Mouse (Mus musculus) cerebellum, adult 18-20 months (tissue): Measurements from ENCODE around the gene Arl8a.
"Not testable (repeated sequence)": the region's sequence is repeated elsewhere in the genome, so short reads cannot be mapped to it uniquely, and the experiment has no call there.

Experiments
- DNase-seq, 2 experiments: peaks; one replicate each; pipeline ENCODE4 v3.0.0; 2021

Gene Arl8a

DNA sequence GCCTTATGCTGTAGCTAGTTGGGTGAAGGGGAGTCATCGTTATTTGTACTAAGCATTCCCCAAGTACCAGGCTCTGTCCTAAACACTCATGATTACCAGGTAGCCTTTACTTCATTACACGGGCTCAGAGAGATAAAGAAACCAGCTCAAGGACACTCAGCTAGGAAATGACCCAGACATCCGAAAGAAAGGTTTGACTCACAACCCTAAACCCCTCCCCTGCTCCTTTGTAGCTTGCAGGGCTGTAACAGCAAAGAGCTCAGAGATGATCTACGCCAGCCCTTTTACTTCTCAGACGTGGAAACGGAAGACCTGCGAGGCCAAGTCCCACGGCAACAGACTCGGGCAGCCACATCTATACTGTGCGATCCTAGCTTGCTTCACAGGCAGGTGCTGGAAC lies 23.7 kb downstream of the Arl8a start:
- no peak for DNase-seq

DNA sequence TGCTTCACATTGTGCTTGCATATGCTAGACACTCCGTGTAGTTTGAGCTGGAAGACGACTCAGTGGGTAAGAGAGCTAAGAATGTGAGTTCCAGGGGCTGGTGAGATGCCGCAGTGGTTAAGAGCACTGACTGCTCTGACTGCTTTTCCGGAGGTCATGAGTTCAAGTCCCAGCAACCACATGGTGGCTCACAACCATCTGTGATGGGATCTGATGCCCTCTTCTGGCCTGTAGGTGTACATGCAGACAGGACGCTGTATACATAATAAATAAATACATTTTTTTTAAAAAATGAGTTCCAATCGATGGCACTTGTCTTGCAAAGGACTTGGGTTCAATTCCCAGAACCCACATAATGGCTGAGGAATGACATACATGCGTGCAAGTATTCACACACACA lies 24.6 kb downstream of the Arl8a start:
- no peak for DNase-seq

DNA sequence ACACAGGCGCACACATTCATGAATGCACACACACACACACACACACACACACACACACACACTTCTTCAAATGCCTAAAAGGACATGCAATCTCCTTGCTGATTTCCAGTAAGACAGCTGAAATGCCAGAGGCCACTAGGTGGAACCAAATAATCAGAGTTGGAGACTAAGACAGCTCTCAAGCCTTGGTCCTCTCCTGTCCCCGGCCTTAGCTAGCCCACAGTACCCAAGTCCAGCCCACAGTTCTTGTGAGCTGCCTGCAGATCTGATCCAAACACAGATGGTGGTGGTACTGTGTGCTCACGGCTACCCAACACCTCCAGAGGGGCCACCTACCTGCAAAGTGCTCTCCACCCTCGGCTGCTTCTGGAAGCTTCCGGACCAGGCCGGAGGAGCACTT lies 25.4 kb downstream of the Arl8a start:
- peak; percentile 66 to 72 for DNase-seq

DNA sequence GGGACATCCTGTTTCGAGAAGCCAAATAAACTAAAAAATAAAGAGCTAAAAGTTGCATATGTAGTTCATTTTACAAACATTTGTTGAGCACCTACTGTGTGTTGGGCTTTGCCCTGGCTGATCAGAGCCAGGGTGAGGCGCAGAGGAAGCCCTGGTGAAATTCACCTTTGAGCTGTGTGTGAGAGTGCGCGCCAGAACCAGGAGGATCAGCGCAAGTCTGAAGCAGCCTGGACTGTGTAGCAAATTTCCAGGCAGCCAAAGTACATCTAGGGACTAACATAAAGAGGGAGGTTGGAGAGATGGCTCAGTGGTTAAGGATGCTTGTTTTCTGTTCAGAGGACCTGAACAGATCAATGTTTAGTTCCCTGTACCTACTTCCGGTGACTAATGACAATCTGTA lies 26.7 kb downstream of the Arl8a start:
- DNase-seq, result no peak

DNA sequence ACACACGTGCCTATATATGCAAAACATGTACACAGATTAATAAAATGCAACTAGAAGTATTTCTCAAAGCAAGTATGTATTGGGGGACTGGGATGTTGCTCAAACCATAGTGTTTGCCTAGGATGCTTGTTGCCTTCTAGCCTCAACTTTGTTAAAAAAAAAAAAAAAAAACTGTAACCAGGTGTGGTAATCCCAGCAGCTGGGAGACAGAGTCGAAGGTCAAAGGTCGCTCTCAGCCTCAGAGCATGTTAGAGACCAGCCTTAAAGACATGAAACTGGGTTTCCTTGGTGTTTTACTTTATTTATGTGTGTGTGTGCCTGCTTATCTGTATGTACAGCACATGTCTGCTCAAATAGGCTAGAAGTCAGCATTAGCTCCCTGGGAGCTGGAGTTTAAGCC lies 28.6 kb downstream of the Arl8a start:
- DNase-seq, result no peak

DNA sequence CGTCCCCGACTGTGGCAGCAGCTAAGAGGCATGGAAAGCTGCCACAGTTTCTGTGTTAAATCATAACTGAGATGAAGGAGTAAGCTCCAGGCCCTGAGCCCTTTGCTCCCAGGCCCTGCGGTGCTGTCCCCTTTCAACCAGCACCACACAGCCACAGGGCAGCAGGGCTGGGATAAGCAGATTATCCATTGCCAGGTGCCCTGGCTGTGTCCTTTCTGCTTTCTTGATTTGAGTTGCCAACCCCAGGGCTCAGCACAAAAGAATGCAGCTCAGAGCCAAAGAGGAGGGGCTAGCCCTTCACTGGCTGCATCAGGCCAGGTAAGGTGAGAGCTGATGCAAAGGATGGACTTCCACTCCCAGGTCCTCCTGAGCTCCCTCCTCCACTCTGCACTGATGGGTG lies 31.1 kb downstream of the Arl8a start:
- DNase-seq, result no peak

DNA sequence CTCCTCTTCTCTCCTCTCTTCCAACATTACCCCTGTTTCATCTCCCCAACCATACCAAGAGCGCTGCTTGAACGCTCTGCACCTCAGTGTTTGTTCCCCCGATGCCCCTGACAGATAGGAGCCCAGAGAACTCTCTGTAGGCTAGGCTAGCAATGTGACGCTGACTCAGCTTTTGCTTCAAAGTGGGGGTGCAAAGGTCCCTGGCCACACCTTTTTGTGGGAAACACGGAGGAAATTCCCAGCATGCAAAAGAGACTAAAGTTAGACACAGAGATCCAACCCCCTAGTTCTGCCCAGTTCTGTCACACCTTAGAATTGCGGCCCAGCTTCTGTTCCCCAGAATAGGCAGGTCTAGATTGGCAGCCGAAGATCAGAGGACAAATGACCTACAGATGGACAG lies 32.2 kb downstream of the Arl8a start:
- DNase-seq, result no peak

DNA sequence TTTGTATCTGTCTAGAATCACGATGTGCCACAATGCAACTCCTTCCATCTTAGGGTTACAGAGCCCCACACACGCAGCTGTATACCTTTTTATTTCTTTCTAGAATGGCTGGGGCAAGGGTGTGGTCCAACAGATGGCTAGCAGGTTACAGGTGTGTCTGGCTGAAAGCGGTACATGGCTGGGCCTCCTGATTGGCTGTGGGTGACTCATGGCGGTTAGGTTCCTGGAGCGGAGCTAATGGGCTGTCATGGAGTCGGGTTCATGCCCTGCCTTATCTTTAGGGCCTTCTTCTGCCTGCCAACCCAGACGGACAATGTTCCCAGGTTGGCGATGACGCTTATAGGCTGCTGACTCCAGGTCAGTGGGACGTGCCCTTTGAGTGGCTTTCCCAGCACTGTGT lies 34.2 kb downstream of the Arl8a start:
- no peak for DNase-seq

DNA sequence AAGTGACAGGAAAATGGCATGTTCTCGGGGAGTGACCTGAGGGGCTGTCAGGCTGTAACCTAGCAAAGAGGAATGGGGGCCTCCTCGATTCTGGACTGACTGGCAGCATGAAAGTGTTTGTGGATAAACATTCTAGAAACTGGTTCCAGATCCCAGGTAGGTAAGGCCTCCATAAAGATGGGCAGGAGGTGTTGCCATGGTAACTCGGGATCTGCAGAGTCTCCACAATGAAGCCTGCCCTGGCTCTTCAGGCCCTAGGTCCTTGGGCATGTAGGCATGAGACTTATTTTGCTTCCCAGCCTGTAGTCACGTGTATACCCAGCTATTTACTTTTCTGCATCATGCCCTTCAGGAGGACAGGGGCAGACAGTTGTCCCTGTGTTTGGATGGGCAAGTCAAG lies 34.7 kb downstream of the Arl8a start:
- no peak for DNase-seq

DNA sequence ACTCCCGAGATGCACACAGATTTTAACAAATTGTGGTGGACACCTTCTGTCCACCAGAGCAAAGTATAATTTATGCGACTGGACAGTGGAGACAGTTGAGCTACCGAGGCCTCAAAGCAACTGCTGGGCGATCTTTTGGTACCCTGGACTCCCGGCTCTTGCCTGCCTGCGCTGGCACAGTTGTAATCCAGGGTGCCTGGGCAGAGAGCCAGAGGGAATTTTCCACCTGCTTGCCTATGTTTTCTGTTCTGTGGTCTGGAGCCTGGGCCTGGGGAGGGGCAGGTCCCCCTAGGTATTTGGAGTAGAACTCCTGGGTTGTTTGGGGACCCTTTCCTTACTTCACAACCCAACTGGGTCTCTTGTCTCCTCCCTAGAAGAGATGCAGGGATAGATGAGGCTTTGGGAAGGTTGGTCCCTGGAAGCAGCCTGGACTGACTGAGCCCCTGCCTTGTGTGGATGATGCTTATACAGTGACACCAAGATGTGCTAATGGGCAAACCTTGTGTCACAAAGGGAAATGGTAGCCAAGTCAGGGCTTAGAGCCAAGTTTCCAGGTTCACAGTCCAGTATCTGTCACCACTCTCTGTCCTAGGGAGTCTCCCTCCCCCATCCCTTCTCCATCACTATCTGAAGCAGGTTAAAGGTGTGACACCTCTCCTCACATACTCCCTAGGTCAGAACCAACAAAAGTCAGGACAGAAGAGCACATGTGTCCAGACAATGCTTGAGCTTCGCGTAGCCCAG lies 35.4 kb downstream of the Arl8a start:
- peak; percentile 43 to 47 for DNase-seq

DNA sequence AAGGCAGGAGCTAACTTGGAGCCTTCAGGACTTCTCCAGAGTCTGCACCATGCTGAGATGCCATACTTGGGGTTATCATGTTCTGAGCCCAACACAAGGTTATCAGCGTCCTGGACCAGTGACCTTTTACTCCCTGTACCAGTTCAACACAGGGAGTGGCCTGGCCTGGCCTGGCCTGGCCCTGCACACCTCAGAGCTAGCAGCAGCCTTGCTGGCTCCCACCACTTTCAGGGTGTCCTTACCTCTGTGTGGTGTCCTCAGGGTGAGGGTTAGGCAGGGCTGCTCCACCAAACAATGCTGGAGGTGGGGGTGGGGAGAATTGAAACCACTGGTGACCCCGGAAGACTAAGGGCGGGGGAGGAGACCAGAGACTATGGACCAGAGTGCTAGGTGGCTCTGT lies 36.4 kb downstream of the Arl8a start:
- DNase-seq, result no peak

DNA sequence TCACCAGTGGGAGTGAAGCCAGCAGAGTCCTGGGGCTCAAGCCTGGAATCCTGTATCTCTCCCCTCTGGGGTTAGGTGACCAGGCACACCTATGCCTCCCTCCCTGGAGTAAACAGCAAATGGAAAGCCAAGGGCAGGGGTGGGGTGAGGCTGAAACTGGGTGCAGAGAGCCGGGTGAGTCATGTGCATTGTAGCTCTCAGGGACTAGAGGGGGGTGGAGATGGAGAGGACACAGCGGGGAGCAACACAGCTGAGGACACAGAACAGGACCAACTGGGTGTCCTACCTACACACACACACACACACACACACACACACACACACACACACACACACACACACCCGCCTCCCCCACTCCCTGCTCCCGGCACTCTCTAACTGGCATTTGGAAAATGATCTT lies 36.8 kb downstream of the Arl8a start:
- no peak for DNase-seq

DNA sequence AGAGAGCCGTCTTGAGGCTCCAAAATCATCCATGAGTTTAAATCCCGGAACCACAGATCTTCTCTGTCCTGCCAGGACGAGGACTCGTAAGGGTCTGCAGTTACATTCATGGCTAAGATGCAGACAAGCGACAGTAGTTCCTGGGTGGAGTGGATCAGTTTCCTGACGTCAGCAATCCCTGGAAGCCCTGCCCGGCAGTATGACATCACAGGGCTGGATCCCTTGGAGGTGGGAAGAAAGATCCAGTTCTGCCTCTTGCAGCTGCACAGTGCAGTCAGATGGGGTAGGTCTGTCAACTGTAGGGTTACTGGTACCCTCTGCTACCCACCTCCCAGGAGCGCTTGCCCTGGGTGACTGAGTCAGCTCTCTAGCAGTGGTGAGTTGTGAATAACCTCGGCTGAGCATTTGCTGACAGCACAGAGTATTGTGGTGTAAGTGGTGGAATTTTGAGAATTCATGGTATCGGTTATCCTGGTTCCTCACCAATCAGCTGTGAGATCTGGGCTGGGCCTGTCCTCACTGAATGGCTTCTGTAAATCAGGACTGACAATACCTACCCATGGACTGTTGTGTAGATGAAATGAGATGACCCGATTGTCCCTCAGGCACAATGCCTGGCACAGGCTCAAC lies 37.4 kb downstream of the Arl8a start:
- DNase-seq, result no peak

DNA sequence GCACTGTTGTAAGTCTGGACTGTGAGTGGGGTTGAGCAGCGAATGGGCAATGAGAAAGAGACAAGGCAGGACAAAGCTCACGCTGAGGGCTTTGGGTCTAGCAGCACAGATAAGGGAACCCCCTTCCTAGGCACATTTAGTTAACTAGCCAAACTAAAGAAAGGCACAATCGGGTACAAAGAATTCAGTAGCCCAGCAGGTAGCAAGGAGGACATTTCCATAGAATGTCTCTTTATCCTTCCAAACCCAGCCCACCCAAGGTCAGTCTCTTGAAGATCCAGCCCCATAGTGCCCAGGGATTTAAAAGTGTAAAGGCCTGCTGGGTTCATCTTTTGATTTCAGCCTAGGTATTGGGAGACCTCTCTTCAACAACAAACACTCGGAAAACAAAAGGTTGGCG lies 39.3 kb downstream of the Arl8a start:
- DNase-seq, result no peak

DNA sequence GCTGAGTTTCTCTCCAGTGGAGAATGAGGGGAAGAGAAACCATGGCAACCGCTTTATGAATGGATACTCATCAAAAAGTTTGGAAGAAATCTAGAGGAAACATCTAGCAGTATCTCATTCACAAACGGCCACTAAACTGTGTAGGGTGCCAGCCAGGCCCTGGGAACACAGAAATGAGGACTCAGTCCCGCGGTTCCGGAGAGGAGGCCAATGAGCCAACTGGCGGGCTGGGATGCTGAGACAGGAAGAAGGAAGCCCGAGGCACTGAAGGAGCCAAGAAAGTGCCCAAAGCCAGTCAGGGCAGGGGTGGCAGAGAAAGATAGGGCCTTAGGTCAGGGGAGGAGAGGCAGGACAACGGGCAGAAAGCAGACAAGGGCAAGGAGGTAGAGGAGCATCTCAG lies 39.8 kb downstream of the Arl8a start:
- DNase-seq, result peak in 1 of 2 experiments; percentile 27

DNA sequence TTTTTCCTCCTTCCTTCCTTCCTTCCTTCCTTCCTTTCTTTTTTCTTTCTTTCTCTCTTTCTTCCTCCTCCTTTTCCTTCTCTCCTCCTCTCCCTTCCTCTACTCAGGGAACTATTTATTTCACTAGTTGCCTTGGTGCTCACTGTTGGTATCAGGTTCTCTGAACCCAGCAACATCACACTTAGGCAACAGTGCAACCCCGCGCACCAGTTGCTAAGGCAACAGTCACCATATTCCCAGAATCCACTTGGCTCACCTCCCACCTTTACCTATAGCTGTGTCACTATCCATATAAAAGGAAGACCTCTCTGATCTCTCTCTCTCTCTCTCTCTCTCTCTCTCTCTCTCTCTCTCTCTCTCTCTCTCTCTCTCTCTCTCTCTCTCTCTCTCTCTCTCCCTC lies 40.4 kb downstream of the Arl8a start:
- DNase-seq, result not testable (repeated sequence)

DNA sequence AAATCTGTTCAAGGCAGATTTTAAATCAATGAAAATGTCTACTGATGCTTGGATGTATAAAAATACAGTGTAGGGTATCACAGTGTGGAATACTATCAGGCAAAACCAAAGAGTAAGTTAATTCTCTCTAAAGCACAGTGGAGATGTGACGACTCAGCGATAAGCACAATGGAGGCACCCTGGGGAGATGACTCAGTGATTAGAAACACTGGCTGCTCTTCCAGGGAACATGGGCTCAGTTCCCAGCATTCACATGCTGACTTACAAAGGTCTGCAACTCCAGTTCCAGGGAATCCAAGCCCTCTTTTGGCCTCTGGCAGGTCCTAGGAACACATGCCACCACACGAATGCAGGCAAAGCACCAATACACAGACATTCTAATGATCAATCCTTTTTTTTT lies 41.6 kb downstream of the Arl8a start:
- DNase-seq, result peak in 1 of 2 experiments; percentile 15

DNA sequence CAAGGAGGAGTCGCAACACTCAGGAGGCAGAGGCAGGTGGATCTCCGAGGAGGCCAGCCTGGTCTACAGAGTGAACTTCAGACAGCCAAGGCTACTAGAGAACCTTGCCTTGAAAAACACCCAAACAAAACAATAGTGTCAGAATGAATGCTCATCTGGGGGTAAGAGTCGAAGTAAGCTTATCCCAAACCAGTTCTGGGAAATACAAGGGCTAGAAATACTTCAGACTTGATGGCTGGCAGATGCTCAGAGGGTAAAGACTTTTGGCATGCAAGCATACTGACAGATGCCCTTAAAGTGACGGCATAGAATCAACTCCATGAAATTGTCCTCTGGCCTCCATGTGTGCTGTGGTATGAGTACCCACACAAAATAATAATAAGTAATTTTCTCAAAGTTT lies 42.6 kb downstream of the Arl8a start:
- DNase-seq, result no peak

DNA sequence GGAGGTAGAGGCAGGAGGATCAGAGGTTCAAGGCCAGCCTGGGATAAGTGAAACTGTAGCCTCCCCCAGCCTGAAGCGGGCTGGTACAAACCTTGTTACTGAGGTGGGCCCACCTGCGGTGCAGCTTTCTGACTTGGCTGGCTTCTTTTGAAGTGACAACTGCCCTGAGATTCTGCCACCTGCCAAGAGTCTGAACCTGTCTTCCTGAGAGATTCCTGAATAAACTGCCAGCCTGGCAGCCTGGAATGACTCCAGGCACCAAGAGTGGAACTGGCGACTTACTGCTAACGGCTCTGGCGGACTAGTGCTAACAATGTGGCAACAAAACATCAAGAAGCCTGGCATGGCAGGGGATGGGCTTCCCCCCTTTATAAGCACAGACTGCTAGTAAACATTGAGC lies 47.7 kb downstream of the Arl8a start:
- peak; percentile 47 to 54 for DNase-seq

DNA sequence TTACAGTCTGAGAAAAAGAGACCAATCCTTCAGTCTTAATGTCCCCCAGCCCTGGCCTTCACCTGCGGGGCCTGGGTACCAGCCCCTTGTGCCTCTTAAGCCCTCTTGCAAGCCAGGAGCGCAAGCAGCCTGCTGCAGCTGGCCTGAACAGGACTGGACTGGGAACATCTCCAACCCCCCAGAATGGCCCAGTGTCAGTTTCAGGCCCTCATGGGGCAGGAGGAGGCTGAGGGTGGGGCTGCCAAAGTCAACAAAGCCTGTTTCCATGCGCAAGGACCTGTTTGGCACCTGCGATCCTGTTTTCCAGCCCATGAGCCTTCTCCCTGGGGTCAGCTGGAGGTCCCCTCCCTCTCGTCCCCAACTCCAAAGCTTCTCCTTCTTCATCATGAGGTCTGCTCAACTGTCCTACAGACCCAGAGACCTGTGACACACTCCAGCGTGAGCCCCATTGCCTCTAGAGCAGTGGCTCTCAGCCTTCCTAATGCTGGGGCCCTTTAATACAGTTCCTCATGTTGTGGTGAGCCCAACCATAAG lies 49.4 kb downstream of the Arl8a start:
- no peak for DNase-seq

DNA sequence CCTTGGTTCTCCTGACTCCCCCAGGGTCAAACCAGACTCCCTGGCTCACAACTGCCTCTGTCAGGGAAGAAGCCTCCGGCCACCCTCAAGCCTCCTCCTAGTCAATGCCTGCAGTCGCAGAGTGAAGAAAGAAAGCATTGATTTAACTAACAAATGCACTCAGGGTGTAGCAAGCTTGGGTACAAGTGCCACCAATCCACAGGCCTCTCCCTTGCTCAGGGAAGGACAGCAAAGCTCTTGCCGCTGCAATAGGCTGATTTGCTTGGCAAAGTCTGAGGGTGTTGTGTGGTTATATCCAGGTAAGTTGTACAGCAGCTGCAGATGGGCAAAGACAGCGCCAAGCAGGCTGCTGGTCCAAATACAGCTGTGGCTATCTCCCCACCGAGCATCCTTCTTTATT lies 51.8 kb downstream of the Arl8a start:
- DNase-seq, result no peak

DNA sequence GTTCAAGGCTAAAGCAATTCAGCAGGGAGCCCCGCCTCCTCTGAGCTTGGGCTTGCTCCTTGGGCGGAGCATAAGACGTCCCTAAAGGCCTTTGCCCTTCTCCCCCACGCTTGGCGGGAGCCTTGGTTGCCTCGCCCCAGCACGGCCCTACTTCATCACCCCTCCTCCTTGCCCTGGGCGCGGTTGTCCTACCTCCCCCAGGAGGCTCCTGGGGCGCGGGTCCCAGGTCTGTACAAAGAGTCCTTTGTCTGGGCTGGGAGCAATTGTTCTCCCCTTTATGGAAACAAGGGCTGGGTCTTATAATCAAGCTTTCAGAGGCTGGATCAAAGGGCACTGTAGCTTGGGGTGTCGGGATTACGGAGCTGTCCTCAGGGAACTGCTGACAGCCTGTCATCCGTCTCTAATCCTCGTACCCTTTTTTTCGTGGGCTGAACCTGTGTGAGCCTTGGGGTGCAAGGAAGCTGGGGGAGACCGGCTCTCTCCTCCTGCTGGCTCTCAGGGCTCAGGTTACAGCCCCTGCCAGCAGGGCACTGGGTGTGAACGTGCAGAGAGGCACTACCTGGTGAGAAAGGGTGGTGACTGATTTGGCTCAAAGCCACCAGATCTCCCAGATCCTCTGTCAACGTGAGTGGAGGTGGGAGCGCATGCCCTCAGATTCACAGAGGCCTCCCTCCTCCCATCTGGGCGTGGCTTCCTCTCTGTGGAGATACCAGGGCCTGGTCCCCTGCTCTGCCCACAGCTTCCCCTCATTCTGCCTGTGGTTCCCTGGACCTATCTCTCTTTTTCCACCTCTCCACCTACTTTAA lies 52.6 kb downstream of the Arl8a start:
- no peak for DNase-seq

DNA sequence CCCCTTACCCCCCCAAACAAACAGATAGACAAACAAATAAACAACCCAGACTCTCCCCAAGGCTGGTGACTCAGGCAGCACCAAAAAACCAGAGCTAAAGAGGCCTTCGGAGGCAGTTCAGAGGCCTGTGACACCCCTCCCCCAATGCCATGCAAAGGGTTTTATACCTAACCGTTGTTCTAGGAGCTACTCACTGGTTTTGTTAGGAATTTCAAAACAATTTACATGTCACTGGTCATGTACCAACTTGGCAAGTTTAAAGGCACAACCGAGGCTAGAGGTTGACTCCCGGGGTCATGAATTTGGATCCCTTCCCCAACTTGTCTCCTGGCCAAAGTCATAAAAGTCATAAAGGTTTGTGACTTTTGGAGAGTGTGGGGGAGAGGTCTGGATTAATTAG lies 53.8 kb downstream of the Arl8a start:
- no peak for DNase-seq
